Mouse (Mus musculus) inflammation-experienced regulatory T-cells, adult 6 months (primary cell): ENCODE measurements around the gene Slc7a10. TPM values are rescaled to one million over a fixed set of nuclear protein-coding genes. Genes with fewer than 3 reads are reported as not detected.

ENCODE experiments used
- ATAC-seq: one replicate; pipeline ENCODE4 v1.8.0; 2017
- polyA plus RNA-seq, 3 experiments: library from polyadenylated mRNA; unstranded; fragments of 100-300 nt; shearing (Covaris generic); gene quantifications; one replicate each; pipeline ENCODE4 v1.2.1; 2017

The Slc7a10 gene
- 1 to 10 TPM; 1.5 to 7.3 (median 6.3) TPM for polyA plus RNA-seq

- peak; percentile 19 for ATAC-seq
These were observed at the start of gene Slc7a10 for GRCm38 (mm10) chr7:35185889-35186569. TSS of gene Slc7a10 (plus strand) at chr7:35186385.

- ATAC-seq: no peak
These were observed 48.7 kb upstream of the Slc7a10 start for GRCm38 (mm10) chr7:35137524-35137923.

GRCm38 (mm10) chr7:35138481-35138880 lies 47.7 kb upstream of the Slc7a10 start:
- no peak for ATAC-seq

- peak; percentile 84 for ATAC-seq
These were observed 46.3 kb upstream of the Slc7a10 start for GRCm38 (mm10) chr7:35139880-35140279.

- no peak for ATAC-seq
These were observed 44.7 kb upstream of the Slc7a10 start for GRCm38 (mm10) chr7:35141519-35141918.

- ATAC-seq: no peak
These were observed 43.7 kb upstream of the Slc7a10 start for GRCm38 (mm10) chr7:35142522-35142921.

- ATAC-seq: no peak
These were observed 42.1 kb upstream of the Slc7a10 start for GRCm38 (mm10) chr7:35143864-35144618.

GRCm38 (mm10) chr7:35145068-35145467 lies 41.1 kb upstream of the Slc7a10 start:
- no peak for ATAC-seq

- ATAC-seq: no peak
These were observed 39.9 kb upstream of the Slc7a10 start for GRCm38 (mm10) chr7:35146269-35146668.

- no peak for ATAC-seq
These were observed 36.4 kb upstream of the Slc7a10 start for GRCm38 (mm10) chr7:35149616-35150433.

GRCm38 (mm10) chr7:35150860-35151259 lies 35.3 kb upstream of the Slc7a10 start:
- ATAC-seq: no peak

GRCm38 (mm10) chr7:35154449-35154848 lies 31.7 kb upstream of the Slc7a10 start:
- ATAC-seq: no peak

- no peak for ATAC-seq
These were observed 29.4 kb upstream of the Slc7a10 start for GRCm38 (mm10) chr7:35156561-35157477.

GRCm38 (mm10) chr7:35157512-35157911 lies 28.7 kb upstream of the Slc7a10 start:
- no peak for ATAC-seq

- no peak for ATAC-seq
These were observed 23.7 kb upstream of the Slc7a10 start for GRCm38 (mm10) chr7:35162443-35162842.

- no peak for ATAC-seq
These were observed 22.6 kb upstream of the Slc7a10 start for GRCm38 (mm10) chr7:35163600-35163999.

GRCm38 (mm10) chr7:35164131-35164530 lies 22.1 kb upstream of the Slc7a10 start:
- ATAC-seq: no peak

- no peak for ATAC-seq
These were observed 19.2 kb upstream of the Slc7a10 start for GRCm38 (mm10) chr7:35166988-35167387.

- ATAC-seq: no peak
These were observed 18.3 kb upstream of the Slc7a10 start for GRCm38 (mm10) chr7:35167925-35168324.

GRCm38 (mm10) chr7:35169341-35169740 lies 16.8 kb upstream of the Slc7a10 start:
- peak; percentile 74 for ATAC-seq

- ATAC-seq: peak; percentile 67
These were observed 14.3 kb upstream of the Slc7a10 start for GRCm38 (mm10) chr7:35171867-35172382.

GRCm38 (mm10) chr7:35172519-35172918 lies 13.7 kb upstream of the Slc7a10 start:
- no peak for ATAC-seq
